Mouse (Mus musculus) left cerebral cortex, postnatal 14 days (tissue): Measurements from ENCODE around the gene Sf3b4. TPM values are rescaled to one million over a fixed set of nuclear protein-coding genes. Genes with fewer than 3 reads are reported as not detected.
"Not testable (repeated sequence)": the region's sequence is repeated elsewhere in the genome, so short reads cannot be mapped to it uniquely, and the experiment has no call there.

ENCODE experiments used
- DNase-seq, 2 experiments: peaks; one replicate each; pipeline ENCODE4 v3.0.0; 2021 to 2022; ENCODE audit warnings: low spot score in 2 of 2, mixed read lengths in 1 of 2
- intact Hi-C: fragments of 180-260 bp; cut with DNase I; formaldehyde crosslinking; loops from one replicate; pipeline ENCODE4 v1.15.1; 2025
- total RNA-seq, 2 experiments: library from RNA; stranded (reverse); gene quantifications; 2 replicates each; pipeline ENCODE4 v1.2.3; 2021

Gene Sf3b4
- total RNA-seq, 2 experiments from 2014 or later, result 43.4 to 46.8 TPM

- intact Hi-C loops, result no loop called here
These were observed 1.1 kb upstream of the Sf3b4 start for GRCm38 (mm10) chr3:96170976-96171545.

GRCm38 (mm10) chr3:96171583-96172196, 442 bp upstream of the Sf3b4 start:
- intact Hi-C loops, result no loop called here

More at GRCm38 (mm10) chr3:96170976-96171545, 1.1 kb upstream of the Sf3b4 start:
- DNase-seq, result no peak

GRCm38 (mm10) chr3:96173185-96173584, 1.1 kb downstream of the Sf3b4 start:
- intact Hi-C loops, result no loop called here
- no peak for DNase-seq

More at GRCm38 (mm10) chr3:96171583-96172196, 442 bp upstream of the Sf3b4 start:
- peak; percentile 42 to 50 for DNase-seq

- intact Hi-C loops, DNase-seq: not testable (repeated sequence)
These were observed 1.9 kb downstream of the Sf3b4 start for GRCm38 (mm10) chr3:96174042-96174441.

GRCm38 (mm10) chr3:96175251-96175650, 3.1 kb downstream of the Sf3b4 start:
- intact Hi-C loops, result no loop called here
- no peak for DNase-seq

GRCm38 (mm10) chr3:96178427-96178826, 6.3 kb downstream of the Sf3b4 start:
- DNase-seq, result no peak
- intact Hi-C loops, result no loop called here

GRCm38 (mm10) chr3:96178902-96179301, 6.8 kb downstream of the Sf3b4 start:
- intact Hi-C loops, result no loop called here
- DNase-seq, result no peak

- peak in 1 of 2 experiments; percentile 50 for DNase-seq
- intact Hi-C loops, result no loop called here
These were observed 7.4 kb downstream of the Sf3b4 start for GRCm38 (mm10) chr3:96179531-96179930.

- peak; percentile 65 to 74 for DNase-seq
- intact Hi-C loops, result no loop called here
These were observed 8.8 kb downstream of the Sf3b4 start, which contains the start of gene Sv2a for GRCm38 (mm10) chr3:96180727-96181477. Sv2a (plus strand) TSS chr3:96181151.

GRCm38 (mm10) chr3:96181510-96182381, 9.6 kb downstream of the Sf3b4 start:
- DNase-seq, result peak; percentile 59 to 82
- intact Hi-C loops, result no loop called here

GRCm38 (mm10) chr3:96182382-96182776, 10.2 kb downstream of the Sf3b4 start:
- intact Hi-C loops, result no loop called here
- peak; percentile 60 to 74 for DNase-seq

GRCm38 (mm10) chr3:96192977-96193376, 20.8 kb downstream of the Sf3b4 start:
- intact Hi-C loops, result no loop called here
- DNase-seq, result no peak

GRCm38 (mm10) chr3:96194966-96195365, 22.8 kb downstream of the Sf3b4 start:
- DNase-seq, result no peak
- intact Hi-C loops, result no loop called here

- DNase-seq, result no peak
- intact Hi-C loops, result no loop called here
These were observed 23.6 kb downstream of the Sf3b4 start for GRCm38 (mm10) chr3:96195616-96196313.

- DNase-seq, result no peak
- intact Hi-C loops, result no loop called here
These were observed 24.5 kb downstream of the Sf3b4 start for GRCm38 (mm10) chr3:96196437-96197128.

- intact Hi-C loops, result no loop called here
These were observed 25.1 kb downstream of the Sf3b4 start for GRCm38 (mm10) chr3:96197129-96197749.

GRCm38 (mm10) chr3:96198181-96198580, 26.0 kb downstream of the Sf3b4 start:
- no peak for DNase-seq
- intact Hi-C loops, result no loop called here

More at GRCm38 (mm10) chr3:96197129-96197749, 25.1 kb downstream of the Sf3b4 start:
- peak; percentile 93 to 95 for DNase-seq
